Mouse (Mus musculus): ENCODE measurements around the gene Zfp781. TPM values are rescaled to one million over a fixed set of nuclear protein-coding genes. Genes with fewer than 3 reads are reported as not detected.
A peak's percentile ranks its signal among the peaks of the same experiment; 100 is the strongest.
"Not testable (repeated sequence)": the region's sequence is repeated elsewhere in the genome, so short reads cannot be mapped to it uniquely, and the experiment has no call there.

Gene Zfp781
- under 1 TPM; 0.46 to 0.87 (median 0.72) TPM for total RNA-seq (2022)

GRCm38 (mm10) chr10:81929842-81930743 lies at the start of gene Zfp781:
Zfp781 (minus strand) TSS chr10:81930480.
- not testable (repeated sequence) for DNase-seq (ENCODE audit: low spot score)

DNA sequence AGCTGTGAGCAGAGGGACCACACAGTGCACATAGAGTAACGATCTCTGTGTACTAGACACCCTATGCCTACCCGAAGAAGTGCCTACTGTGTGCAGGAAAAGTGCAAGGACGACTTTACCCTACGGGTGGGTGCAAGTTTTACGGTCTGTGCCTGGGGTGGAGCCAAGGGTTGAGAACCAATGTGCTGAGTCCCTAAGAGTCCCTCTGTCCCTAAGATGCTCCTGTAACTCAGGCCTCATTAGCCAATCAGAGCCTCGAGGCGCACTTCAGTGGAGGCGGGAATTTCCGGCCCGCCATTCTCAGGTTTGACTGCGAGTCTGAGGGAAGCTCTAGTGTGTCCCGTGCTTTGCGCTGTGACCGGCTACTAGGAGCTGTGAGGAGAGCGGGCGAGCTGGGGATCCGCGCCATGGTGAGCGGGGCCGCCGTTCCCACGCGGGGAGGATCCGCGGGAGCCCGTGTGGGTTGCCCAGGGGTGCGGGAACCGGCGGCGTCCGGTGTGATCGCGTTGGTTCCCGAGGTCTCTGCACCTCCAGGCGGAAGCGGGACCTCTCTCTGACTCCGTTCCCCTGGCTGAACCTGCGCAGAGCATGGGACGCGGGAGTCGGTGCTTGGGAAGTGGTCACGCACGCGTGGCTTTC lies 48.2 kb upstream of the Zfp781 start:
- DNase-seq (ENCODE audit: low spot score): peak; percentile 24

DNA sequence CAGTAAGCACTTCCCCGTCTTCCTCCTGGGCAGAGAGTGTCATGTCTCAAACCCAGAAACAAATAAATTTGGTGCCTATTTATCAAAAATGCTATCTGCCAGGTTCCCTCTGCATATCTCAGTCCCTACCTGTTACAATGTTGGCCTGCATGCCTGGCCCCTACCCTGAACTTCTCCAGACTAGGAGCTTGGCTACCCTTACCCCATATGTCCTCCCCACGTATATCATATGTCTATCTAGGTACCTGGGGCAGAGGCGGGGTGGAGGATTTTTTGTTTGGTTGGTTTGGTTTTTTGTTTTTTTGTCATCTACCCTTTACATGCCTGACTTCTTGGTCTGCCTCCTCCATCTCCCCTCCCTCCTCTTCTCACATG lies 451 bp upstream of the Zfp781 start:
- DNase-seq (ENCODE audit: low spot score): not testable (repeated sequence)

GRCm38 (mm10) chr10:81863409-81864407 lies 66.6 kb downstream of the Zfp781 start, which contains the start of gene Gm32687:
Gm32687 (plus strand) TSS chr10:81863934.
- peak; percentile 0 for DNase-seq (ENCODE audit: low spot score)

Other genes with a start within 250 kb of the Zfp781 start
- 1 to 10 TPM; 3.7 to 5.7 (median 5.1) TPM for gene Zfp433, start 225.7 kb downstream of the Zfp781 start, total RNA-seq (2022)
- 1 to 10 TPM; 1.4 to 4.2 (median 2.5) TPM for gene Gm3055, start 159.3 kb downstream of the Zfp781 start, total RNA-seq (2022)
- 1 to 10 TPM in 3 of 4 experiments, under 1 TPM in 1; 0.73 to 1.8 (median 1.4) TPM for gene Gm4767, start 118.3 kb downstream of the Zfp781 start, total RNA-seq (2022)
- gene Gm32687, start 66.5 kb downstream of the Zfp781 start, total RNA-seq (2022): 1 to 10 TPM in 3 of 4 experiments, under 1 TPM in 1; 0.95 to 2.1 (median 1.3) TPM
- gene Zfp873, start 117.6 kb upstream of the Zfp781 start, total RNA-seq (2022): 1 to 10 TPM; 4.5 to 5.2 (median 5.2) TPM
- 1 to 10 TPM; 2.2 to 3.1 (median 2.5) TPM for gene BC024063, start 152.9 kb upstream of the Zfp781 start, total RNA-seq (2022)
- 1 to 10 TPM; 2.5 to 3.2 (median 2.9) TPM for gene AU041133, start 197.5 kb upstream of the Zfp781 start, total RNA-seq (2022)

Measured in heart, adult 8-10 months (tissue).